Mouse (Mus musculus) kidney, postnatal 14 days (tissue): ENCODE data around the gene Vnn1.

Source experiments
- DNase-seq: peaks from one replicate; pipeline ENCODE4 v3.0.0; 2022; ENCODE audit warnings: mixed read lengths

Vnn1 gene

DNA sequence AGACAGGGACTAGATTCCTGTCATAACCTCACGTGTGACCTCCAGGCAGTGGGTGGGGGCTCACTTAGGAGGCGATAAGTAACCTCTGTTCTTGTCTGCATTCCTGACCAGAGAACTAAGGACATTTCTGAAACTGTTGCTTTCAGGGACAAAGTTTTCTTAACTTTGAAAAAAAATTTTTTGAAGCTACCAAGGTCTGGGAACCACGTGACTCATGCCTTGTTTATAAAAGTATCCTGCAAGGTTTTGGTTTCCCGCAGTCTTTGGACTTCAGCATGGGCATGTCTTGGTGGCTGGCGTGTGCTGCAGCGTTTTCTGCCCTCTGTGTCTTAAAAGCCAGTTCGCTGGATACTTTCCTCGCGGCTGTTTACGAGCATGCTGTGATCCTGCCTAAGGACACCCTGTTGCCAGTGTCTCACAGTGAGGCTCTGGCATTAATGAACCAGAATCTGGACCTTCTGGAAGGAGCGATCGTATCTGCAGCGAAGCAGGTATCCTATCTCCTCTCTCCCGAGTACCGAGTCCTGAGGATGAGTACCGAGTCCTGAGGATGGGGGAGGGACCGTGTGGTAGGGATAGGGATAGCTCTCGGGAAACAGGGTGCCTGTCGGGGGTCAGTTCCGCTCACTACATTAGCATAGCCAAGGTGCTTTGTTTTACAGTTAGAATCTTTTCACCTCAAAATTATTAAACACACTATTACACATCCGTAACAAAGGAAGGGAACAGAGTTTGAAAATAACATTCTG lies at the start of gene Vnn1:
Gene Vnn1 (plus strand): TSS at position 88 of the 749 bp plus-strand sequence.
- peak; percentile 50 for DNase-seq

DNA sequence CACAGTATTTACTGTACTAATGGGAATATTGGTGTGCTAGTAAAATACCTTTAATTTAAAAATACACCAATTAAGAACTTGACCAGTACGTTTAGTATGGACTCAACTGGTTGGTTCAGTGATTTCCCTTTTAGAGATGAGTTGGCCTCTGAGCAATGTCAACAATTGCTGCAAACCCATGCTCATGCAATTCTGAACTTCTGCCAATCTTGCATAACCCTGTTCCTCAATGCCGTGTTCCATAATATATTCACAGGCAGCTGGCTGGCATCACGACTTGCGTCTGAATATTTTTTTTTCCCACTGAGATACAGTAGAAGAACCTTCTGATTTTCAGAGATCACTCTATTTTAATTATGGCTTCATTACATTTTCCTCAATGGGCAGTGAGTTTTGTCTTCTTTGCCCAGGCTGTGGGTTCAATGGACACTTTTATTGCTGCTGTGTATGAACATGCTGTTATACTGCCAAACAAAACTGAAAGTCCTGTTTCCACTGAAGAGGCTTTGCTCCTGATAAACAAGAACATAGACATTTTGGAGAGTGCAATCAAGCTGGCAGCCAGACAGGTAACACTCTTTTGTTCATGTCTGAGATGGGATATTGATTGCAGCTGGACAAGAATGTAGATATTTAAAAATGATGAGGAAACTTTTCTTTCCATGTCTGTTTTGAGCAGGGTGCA lies 43.1 kb upstream of the Vnn1 start, which contains the start of gene Vnn3:
Gene Vnn3 (plus strand): TSS at position 235 of the 685 bp plus-strand sequence.
- DNase-seq = no peak

DNA sequence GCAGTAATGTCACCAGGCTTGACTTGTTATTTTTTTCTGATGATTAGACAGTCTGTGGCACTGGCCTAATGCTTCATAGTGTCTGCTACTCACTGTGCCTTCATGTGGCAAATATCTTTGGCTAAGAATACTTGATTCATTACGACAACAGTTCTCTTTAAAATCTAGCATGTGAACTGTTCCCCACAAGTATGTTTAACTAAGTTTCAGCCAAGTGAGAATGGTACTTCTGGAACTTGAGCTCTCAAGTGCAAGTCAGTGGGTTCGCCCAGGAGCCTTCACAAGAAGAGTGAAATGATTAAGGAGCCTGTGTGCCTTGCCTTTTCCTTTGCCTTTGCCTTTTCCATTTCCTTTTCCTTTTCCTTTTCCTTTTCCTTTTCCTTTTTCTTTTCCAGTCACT lies 42.4 kb upstream of the Vnn1 start:
- DNase-seq = no peak

DNA sequence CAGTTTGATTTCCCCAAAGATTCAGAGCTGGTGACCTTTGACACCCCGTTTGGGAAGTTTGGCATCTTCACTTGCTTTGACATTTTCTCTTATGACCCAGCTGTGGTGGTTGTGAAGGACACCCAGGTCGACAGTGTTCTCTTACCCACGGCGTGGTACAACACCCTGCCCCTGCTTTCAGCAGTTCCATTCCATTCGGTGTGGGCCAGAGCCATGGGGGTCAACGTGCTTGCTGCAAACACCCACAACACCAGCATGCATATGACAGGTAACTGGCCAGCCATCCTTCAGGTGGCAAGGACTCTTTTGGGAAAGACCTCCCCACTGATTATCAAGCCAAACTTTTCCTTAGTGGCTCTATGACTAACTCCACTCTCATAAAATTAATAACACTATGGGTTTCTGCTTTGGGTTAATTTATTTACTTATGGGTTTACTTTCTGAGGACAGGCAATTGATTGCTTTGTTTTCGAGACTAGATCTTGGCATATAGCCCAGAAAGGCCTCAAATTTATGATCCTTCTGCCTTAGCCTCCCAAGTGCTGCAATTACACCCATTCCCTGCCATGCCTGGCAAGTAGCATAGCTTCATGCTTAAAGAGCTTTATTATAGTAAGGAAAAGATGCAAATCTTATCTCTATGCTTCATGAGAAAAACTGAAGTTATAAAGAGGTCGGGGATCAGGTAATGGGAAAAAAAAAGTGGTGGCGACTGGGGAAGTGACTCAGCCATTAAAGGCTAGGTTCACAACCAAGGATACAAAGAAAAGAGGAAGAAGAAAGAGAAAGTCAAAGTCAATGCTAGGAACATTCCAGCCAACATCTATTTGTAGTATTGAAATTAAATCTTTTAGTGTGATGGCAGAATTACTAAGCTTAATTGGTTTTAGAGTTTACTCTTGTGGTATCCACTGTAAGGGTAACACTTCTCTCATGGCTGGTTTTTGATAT lies 29.9 kb upstream of the Vnn1 start:
- DNase-seq = peak; percentile 8

DNA sequence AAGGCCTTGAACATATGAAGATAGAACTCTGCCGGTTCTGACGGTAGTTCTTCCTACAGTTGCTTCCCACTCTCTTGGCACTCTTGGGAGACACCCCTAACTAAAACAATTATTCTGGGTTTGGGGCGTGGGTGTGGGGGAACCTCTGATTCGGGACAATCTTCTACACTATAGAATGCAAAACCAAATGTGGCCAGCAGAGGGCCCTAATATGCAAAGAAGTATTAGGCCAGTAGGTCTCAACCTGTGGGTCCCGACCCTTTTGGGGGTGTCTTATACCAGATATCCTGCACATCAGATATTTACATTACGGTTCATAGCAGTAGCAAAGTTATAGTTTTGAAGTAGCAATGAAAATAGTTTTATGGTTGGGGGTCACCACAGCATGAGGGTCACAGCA lies 13.8 kb upstream of the Vnn1 start:
- DNase-seq = peak; percentile 29

DNA sequence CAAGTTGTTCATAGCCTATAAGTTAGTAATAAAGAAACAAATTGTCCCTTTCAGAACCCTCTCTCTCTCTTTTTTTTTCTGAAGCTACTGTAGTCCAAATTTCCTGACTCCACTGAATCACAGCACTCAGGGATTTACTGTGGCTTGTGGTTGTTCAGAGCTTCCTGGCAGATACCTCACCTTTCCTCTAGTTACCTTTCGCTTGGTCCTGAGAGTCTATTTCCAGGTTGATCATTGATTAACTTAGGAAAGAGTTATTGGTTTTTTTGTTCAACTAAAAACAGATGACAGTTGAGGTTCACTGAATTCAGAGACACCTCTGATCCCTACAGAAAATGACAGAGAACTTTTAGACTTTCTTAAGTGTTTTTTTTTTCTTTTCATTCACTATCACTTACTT lies 9.6 kb upstream of the Vnn1 start:
- DNase-seq = no peak

DNA sequence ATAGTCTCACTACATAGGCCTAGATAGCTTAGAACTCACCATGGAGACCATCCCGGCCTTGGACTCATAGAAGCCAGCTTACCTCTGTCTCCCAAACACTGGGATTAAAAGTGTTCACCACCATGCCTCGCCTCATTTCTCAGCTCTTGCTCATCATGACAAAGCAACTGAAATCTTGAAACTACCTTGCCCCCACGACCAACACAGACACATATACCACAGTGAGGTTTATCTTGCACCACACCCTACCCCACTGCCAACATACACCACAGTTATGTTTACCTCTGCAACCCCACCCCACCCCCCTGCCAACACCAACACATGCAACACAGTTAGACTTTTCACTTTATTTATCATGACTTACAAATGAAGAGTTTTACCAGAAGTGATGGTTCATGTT lies 8.4 kb upstream of the Vnn1 start:
- DNase-seq = no peak

DNA sequence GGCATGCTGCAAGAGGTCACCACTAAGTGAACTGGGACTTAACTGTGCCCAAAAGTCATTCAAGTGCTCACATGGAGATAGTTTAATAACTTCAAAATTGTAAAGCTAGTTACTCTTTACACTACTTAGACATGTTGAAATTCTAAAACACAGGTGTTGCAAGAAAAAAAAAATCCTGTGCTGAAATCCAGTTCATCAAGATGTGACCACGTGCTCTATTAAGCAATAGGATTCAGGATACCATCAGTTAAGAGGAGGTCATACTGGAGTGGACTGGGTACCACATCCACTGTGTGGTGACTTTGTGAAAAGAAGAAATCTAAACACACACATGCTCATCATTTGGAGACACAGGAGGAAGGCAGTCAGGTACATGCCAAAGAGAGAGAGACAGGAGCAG lies 1.5 kb upstream of the Vnn1 start:
- DNase-seq = no peak

DNA sequence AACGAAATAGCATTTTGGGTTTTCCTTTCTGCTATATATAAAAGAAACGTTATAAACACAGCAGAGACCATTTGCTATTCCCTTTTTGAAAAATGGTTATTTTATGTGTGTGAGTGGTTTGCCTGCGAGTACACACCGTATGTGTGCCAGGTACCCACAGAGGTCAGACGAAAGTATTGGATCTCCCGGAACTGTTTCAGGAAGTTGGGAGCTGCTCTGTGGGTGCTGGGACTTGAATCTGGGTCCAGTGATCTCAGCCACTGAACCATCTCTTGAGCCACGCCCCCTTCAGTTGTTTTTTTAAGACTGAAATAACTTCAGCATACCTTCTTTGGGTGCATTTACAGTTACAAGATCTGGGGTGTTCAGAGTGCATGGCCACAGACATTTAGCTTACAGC lies 888 bp downstream of the Vnn1 start:
- DNase-seq = no peak

DNA sequence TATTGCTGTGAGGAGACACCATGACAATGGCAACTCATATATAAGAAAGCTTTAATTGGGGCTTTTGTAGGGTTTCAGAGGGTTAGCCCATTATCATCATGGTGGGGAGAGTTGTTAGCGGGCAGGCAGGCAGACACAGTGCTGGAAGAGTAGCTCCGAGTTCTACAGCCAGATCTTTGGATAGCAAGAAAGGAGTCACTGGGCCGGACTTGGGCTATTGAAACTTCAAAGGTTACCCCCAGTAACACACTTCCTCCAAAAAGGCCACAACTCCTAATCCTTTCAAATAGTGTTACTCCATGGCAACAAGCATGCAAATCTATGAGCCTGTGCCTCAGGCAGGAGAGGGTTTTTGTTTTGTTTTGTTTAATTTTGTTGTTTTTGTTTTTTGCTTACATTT lies 6.6 kb downstream of the Vnn1 start:
- no peak for DNase-seq

DNA sequence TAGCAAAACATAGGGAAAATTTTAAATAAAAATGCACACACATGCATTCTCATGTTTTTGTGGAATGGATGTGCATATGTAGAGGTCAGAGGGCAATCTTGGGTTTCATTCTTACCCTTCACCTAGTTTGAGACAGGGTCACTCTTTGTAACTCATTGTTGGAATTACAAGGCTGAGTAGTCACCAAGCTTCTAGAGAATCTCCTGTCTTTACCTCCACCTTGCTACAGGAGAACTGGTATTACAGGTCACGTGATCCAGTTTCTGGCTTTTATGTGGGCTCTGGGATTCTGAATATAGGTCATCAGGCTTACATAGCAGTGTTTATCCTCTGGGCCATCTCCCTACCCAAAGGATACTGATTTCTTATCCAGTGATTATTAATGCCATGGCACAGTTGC lies 11.2 kb downstream of the Vnn1 start:
- peak; percentile 20 for DNase-seq

DNA sequence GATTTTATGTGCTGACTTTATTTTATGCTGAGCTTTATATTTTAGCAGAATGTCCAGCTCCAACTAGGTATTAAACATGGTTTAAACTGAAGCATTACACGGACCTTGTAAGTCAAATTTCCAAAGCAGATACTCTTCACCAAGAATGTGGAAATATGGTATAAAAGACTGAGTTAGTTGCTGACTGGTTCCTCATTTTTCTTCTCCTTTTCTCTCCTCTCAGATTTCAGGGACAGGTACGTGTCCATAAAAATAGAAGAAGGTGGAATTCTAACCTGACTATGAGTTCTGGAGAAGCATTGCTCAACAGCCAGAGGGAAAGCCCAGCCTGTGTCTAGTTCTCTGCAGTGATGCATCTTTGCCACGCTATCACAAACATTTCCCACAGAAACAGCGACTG lies 25.6 kb downstream of the Vnn1 start, which contains the start of gene Taar1:
Gene Taar1 (plus strand): TSS at position 301 of the 400 bp plus-strand sequence.
- DNase-seq = no peak

DNA sequence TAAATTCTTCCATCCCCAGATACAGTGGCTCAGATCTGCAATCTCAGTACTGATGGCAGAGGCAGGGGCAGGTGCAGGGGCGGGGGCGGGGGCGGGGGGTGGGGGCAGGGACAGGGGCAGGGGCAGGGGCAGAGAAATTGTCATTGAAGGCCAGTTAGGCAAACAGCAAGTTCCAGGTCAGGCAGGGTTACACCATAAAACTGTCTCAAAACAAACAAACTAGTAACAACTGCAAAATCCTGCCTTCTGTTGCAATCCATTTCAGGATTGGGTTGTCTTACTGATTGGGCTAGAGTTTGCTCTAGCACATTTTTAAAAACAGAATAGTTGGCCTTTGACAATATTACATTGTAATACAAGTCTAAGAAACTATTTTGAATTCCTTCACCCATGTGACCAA lies 28.0 kb downstream of the Vnn1 start:
- DNase-seq = no peak

DNA sequence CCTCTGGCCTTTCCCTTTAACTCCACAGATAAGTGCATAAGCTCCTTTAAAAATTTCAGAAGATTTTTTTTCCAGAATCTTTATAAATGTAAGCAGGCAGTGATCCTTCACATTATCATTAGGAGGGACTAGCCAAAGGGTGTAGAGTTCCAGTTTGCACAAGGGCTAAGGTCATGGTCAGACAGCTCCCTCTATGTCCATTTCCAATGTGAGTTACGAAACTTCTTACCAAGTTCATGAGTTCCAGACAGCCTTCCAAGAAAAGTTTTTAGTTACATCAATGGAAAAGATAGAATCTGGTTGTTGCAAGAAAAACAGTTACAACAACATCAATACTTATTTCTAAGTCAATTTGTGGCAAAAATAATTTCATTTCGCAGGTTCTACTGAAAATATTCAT lies 29.5 kb downstream of the Vnn1 start:
- DNase-seq = no peak

DNA sequence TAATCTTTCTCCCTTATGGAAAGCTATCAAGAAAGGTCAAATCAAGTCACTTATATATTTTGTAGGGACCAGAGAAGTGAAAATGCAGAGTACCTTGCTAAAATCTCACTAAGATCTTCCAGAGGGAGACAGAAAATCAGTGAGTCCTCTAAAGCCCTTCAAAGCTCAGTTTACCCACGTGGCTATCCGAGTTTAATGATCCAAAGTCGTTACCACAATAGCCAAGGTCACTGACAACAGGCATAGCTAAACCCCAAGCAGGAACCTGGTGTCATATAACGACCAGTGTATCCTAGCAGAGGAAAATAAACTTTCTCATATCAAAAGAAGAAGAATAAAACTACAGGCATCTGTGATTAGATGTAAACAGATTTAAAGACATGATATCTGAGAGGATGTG lies 43.1 kb downstream of the Vnn1 start:
- no peak for DNase-seq

DNA sequence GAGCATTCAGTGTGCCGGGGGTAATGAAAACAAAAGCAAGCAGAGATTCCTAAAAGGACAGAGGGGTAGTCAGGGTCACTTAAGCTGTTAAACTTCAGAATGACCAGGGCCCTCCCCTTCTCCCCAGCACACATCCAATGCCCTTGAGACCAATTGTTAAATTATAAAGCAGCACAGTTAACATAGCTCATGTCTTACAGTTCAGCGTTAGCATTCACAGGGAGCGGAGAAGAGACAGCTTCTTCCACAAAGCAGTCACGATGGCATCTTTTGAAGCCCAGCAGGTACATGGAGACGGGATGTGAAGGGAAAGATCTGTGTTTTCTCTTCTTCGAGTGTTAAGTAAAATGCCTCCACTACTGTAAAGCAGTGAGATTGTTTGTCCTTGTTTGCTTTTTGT lies 43.8 kb downstream of the Vnn1 start, which contains the start of gene Taar2:
Gene Taar2 (plus strand): TSS at position 261 of the 400 bp plus-strand sequence.
- DNase-seq = no peak

DNA sequence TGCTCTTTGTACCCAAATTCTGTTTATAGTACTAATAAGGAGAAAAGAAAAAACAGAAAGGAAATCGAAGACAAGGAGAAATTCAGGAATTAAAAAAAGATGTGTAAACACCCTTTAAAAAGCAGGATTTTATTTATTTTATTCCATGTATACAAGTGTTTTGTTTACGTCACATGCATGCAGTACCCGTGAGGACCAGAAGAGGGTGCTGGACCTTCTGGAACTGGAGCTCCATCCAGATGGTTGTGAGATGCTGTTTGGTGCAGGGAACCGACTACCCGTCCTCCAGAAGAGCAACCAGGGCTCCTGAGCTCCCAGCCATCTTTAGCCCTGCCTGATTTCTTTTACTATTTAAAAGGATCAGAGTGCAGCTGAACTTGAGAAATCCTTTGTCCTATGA lies 48.0 kb downstream of the Vnn1 start:
- DNase-seq = no peak

DNA sequence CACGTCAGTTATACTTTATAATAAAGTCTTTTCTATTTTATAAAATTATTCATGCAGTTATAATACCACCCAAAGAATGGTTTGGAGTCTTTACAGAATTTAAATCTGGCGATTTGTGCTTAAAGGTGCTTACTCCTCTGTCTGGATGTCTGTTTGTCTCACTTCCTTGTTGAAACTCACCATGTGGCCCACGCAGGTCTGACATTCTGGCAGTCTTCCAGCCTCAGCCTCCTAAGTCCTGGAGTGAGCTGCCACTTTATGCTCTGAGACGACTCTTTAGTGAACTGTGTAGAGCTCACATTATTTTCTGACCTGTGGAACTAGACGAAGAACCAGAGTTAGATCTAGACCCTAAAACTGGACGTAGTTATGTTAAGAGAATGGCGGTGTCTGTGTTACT lies 53.5 kb downstream of the Vnn1 start:
- no peak for DNase-seq

DNA sequence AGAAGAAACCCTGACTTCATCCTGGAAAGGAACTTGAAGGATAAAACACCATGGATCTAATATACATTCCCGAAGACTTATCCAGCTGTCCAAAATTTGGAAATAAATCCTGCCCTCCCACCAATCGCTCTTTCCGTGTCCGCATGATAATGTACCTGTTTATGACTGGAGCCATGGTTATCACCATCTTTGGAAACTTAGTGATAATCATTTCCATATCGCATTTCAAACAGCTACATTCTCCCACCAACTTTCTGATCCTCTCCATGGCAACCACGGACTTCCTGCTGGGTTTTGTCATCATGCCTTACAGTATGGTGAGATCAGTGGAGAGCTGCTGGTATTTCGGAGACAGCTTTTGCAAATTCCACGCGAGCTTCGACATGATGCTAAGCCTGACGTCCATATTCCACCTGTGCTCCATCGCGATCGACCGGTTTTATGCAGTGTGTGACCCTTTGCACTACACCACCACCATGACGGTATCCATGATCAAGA lies 55.1 kb downstream of the Vnn1 start, which contains the start of gene Taar3:
Gene Taar3 (plus strand): TSS at position 51 of the 498 bp plus-strand sequence.
- DNase-seq = no peak

DNA sequence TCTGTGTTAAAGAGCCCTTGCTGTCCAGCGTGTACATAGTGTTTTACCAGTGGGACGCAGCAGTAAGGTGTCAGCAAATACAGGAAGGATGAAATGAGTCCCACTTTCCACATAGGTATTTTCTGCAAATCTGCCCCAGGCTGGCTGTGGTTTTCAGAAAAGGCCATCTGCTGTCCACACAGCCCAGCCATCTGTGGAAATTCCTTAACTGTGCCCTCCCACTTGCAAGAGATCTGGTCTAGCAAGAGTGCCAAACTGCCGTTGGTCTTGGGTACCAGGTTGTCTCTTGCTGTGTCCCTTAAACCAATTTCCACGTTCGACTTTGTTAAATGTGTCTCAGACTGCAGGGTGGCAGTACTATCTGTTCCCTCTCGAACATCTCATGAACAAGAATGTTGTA lies 57.2 kb downstream of the Vnn1 start:
- DNase-seq = no peak
